ENCODE assay signal across 12 mouse cellular contexts in the genomic region with DNA sequence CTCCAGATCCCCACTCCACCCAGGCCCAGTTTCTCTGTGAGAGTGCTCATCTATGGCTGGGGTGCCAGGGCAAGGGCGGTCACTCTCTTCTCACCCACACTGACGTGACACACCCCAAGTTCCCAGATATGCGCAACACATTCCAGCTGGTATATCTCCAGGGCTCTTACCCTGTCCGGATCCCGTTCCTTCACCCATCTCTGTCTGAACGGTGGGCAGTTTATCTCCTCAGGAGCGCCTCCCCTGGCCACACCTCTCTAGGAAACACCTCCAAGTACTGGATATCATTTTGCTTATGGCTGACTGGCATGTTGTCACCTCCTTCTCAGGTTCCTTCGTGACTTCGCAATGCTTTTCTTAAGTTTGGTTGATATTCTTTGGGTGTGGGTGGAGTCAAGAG. TPM values are rescaled to one million over a fixed set of nuclear protein-coding genes. Genes with fewer than 3 reads are reported as not detected.
DNase-seq lines count a peak whose midpoint lies in the region; ATAC-seq and TF ChIP-seq lines count a peak whose summit lies in the region.
"Had no signal": no experiment of that assay in that cellular context is flagged by ENCODE, and none has a peak within 500 bp of the region (broad histone marks: within the 10 kb centered on the region; RNA-seq: fewer than 3 reads in every experiment).

No protein-coding gene starts in this region.

- no peak overlapping the region for H3K27ac ChIP-seq in heart, embryonic 13.5 days (replicated peaks)
- no peak overlapping the region for H3K27ac ChIP-seq in liver, postnatal 0 days (ENCODE audit: low read depth)
- no peak overlapping the region for H3K27ac ChIP-seq in hindbrain, embryonic 16.5 days (ENCODE audit: low read depth, low read length)
- no peak overlapping the region for H3K27ac ChIP-seq in liver, embryonic 16.5 days (ENCODE audit: low read length)

- intact Hi-C loops in heart, postnatal 14 days (cut with DNase I), result no loop called here

- no peaks in the 10 kb centered on the region for H3K36me3 ChIP-seq in heart, embryonic 13.5 days
- no peaks in the 10 kb centered on the region for H3K36me3 ChIP-seq in liver, postnatal 0 days (replicated peaks; ENCODE audit: insufficient read depth, low read length)
- H3K36me3 ChIP-seq in hindbrain, embryonic 16.5 days (ENCODE audit: control insufficient read depth, insufficient read depth, low read length), result no peaks in the 10 kb centered on the region
- H3K36me3 ChIP-seq in liver, embryonic 16.5 days (ENCODE audit: control insufficient read depth, insufficient read depth), result no peaks in the 10 kb centered on the region

- H3K4me1 ChIP-seq in heart, embryonic 13.5 days, result peaks cover 54% of the 10 kb centered on the region
- peaks cover 43% of the 10 kb centered on the region for H3K4me1 ChIP-seq in liver, postnatal 0 days (ENCODE audit: insufficient read depth)
- peaks cover 4% of the 10 kb centered on the region; the same call in 1 of the 2 replicates for H3K4me1 ChIP-seq in hindbrain, embryonic 16.5 days (ENCODE audit: control insufficient read depth, insufficient read depth, low read depth, low read length)
- H3K4me1 ChIP-seq in liver, embryonic 16.5 days (ENCODE audit: control insufficient read depth, low read depth, low read length), result peaks cover 60% of the 10 kb centered on the region

- H3K27me3 ChIP-seq in heart, embryonic 13.5 days (replicated peaks), result no peaks in the 10 kb centered on the region
- H3K27me3 ChIP-seq in liver, postnatal 0 days (ENCODE audit: insufficient read depth, low read length), result no peaks in the 10 kb centered on the region
- no peaks in the 10 kb centered on the region for H3K27me3 ChIP-seq in hindbrain, embryonic 16.5 days (replicated peaks; ENCODE audit: control insufficient read depth, insufficient read depth, low read length)
- no peaks in the 10 kb centered on the region for H3K27me3 ChIP-seq in liver, embryonic 16.5 days (ENCODE audit: control insufficient read depth, insufficient read depth, low read depth, low read length)
- H3K27me3 ChIP-seq: megakaryocyte, embryonic 14.5 days had no signal

- no peak for TF ChIP-seq EP300 in liver, postnatal 0 days (IDR thresholded peaks at IDR 0.05; ENCODE audit: low read depth)

- no peak for ATAC-seq in heart, embryonic 13.5 days (ENCODE audit: extremely low read depth, insufficient number of reproducible peaks, low FRiP score, low TSS enrichment)
- ATAC-seq in liver, postnatal 0 days, result no peak
- ATAC-seq in hindbrain, embryonic 16.5 days, result no peak
- no peak for ATAC-seq in liver, embryonic 16.5 days (ENCODE audit: low read depth)

- TF ChIP-seq CTCF in liver, postnatal 0 days (IDR thresholded peaks at IDR 0.05; ENCODE audit: low read depth), result no peak

- no peak for DNase-seq in heart, postnatal 14 days
- DNase-seq in liver, result peak; percentile 51
- no peak for DNase-seq in liver, postnatal 0 days
- DNase-seq in natural killer cell, adult 2 months (ENCODE audit: low spot score in 2 of 2), result no peak
- DNase-seq in cerebellum, adult 8-10 months, result no peak
- DNase-seq: kidney, adult 11 months; thymus, postnatal 14 days had no signal

- 13% methylated on average over 9 of the region's 9 CpGs for WGBS in heart, embryonic 13.5 days
- WGBS in liver, postnatal 0 days (ENCODE audit: insufficient replicate concordance), result 70% methylated on average over 9 of the region's 9 CpGs
- WGBS in hindbrain, embryonic 16.5 days, result 26% methylated on average over 9 of the region's 9 CpGs
- 54% methylated on average over 9 of the region's 9 CpGs for WGBS in liver, embryonic 16.5 days (ENCODE audit: insufficient replicate concordance)

- H3K9ac ChIP-seq in heart, embryonic 13.5 days, result no peak overlapping the region; the same call in 1 of the 2 replicates
- no peak overlapping the region for H3K9ac ChIP-seq in liver, postnatal 0 days (replicated peaks)
- H3K9ac ChIP-seq in hindbrain, embryonic 16.5 days (ENCODE audit: low read depth, low read length), result no peak overlapping the region
- H3K9ac ChIP-seq in liver, embryonic 16.5 days (ENCODE audit: low read depth, low read length), result no peak overlapping the region

- H3K9me3 ChIP-seq in heart, embryonic 13.5 days, result no peaks in the 10 kb centered on the region
- no peaks in the 10 kb centered on the region for H3K9me3 ChIP-seq in liver, postnatal 0 days (ENCODE audit: low read length)
- H3K9me3 ChIP-seq in hindbrain, embryonic 16.5 days (ENCODE audit: control insufficient read depth, low read length), result no peaks in the 10 kb centered on the region
- no peaks in the 10 kb centered on the region for H3K9me3 ChIP-seq in liver, embryonic 16.5 days (replicated peaks; ENCODE audit: control insufficient read depth, low read length)
- H3K9me3 ChIP-seq: G1E; megakaryocyte, embryonic 14.5 days had no signal

- H3K4me2 ChIP-seq in heart, embryonic 13.5 days, result peak overlapping the region; percentile 51
- H3K4me2 ChIP-seq in liver, postnatal 0 days (ENCODE audit: low read depth, low read length), result no peak overlapping the region
- H3K4me2 ChIP-seq in hindbrain, embryonic 16.5 days (ENCODE audit: low read length), result peak overlapping the region; percentile 3; the same call in 1 of the 2 replicates
- H3K4me2 ChIP-seq in liver, embryonic 16.5 days (ENCODE audit: low read depth, low read length), result peak overlapping the region; percentile 21

- H3K4me3 ChIP-seq in heart, embryonic 13.5 days, result peak overlapping the region; percentile 14
- H3K4me3 ChIP-seq in liver, postnatal 0 days (ENCODE audit: low read depth, low read length), result no peak overlapping the region
- no peak overlapping the region for H3K4me3 ChIP-seq in hindbrain, embryonic 16.5 days (ENCODE audit: low read length)
- no peak overlapping the region for H3K4me3 ChIP-seq in liver, embryonic 16.5 days (ENCODE audit: low read depth, low read length)
- H3K4me3 ChIP-seq: megakaryocyte, embryonic 14.5 days had no signal

RNA-seq across cellular contexts. Expression of a gene that starts 4.9 kb away (rescaled TPM):
- polyA plus RNA-seq in heart, embryonic 13.5 days (2015; fragmentation: Nextera tagmentation; extraction: Ambion mirVana), result 22.2 and 25.2 TPM in 2 replicates
- 100 to 1,000 TPM in 1 of 2 experiments, 10 to 100 TPM in 1; 97.2 to 101 TPM for total RNA-seq in heart, postnatal 14 days (2021)
- 17.2 and 18.6 TPM in 2 replicates for polyA plus RNA-seq in liver, postnatal 0 days (2015; fragmentation: Nextera tagmentation; extraction: Ambion mirVana)
- polyA plus RNA-seq in hindbrain, embryonic 16.5 days (2015; fragmentation: Nextera tagmentation; extraction: Ambion mirVana), result 15.6 and 30.9 TPM in 2 replicates
- polyA plus RNA-seq in liver, embryonic 16.5 days (2015; fragmentation: Nextera tagmentation; extraction: Ambion mirVana), result 2.2 and 3.1 TPM in 2 replicates

RNA-seq across cellular contexts. Expression of a gene that starts 5.0 kb away (rescaled TPM):
- polyA plus RNA-seq in heart, embryonic 13.5 days (2015; fragmentation: Nextera tagmentation; extraction: Ambion mirVana), result 265 and 277 TPM in 2 replicates
- total RNA-seq in heart, postnatal 14 days (2021), result 100 to 1,000 TPM; 234 to 282 TPM
- 154 and 172 TPM in 2 replicates for polyA plus RNA-seq in liver, postnatal 0 days (2015; fragmentation: Nextera tagmentation; extraction: Ambion mirVana)
- polyA plus RNA-seq in hindbrain, embryonic 16.5 days (2015; fragmentation: Nextera tagmentation; extraction: Ambion mirVana), result 448 and 480 TPM in 2 replicates
- polyA plus RNA-seq in liver, embryonic 16.5 days (2015; fragmentation: Nextera tagmentation; extraction: Ambion mirVana), result 165 and 182 TPM in 2 replicates

RNA-seq across cellular contexts. Expression of a gene that starts 22.8 kb away (rescaled TPM):
- 1.1 and 2.9 TPM in 2 replicates for polyA plus RNA-seq in heart, embryonic 13.5 days (2015; fragmentation: Nextera tagmentation; extraction: Ambion mirVana)
- 1 to 10 TPM; 7.4 to 8.7 TPM for total RNA-seq in heart, postnatal 14 days (2021)
- 0.68 and 0.89 TPM in 2 replicates for polyA plus RNA-seq in liver, postnatal 0 days (2015; fragmentation: Nextera tagmentation; extraction: Ambion mirVana)
- 2.2 and 3.4 TPM in 2 replicates for polyA plus RNA-seq in hindbrain, embryonic 16.5 days (2015; fragmentation: Nextera tagmentation; extraction: Ambion mirVana)
- 0.50 and 0.61 TPM in 2 replicates for polyA plus RNA-seq in liver, embryonic 16.5 days (2015; fragmentation: Nextera tagmentation; extraction: Ambion mirVana)
- total RNA-seq: G1E had no signal
- polyA plus RNA-seq: G1E had no signal

RNA-seq across cellular contexts. Expression of a gene that starts 41.4 kb away (rescaled TPM):
- 12.8 and 13.0 TPM in 2 replicates for polyA plus RNA-seq in heart, embryonic 13.5 days (2015; fragmentation: Nextera tagmentation; extraction: Ambion mirVana)
- total RNA-seq in heart, postnatal 14 days (2021), result 1 to 10 TPM; 3.4 to 4.3 TPM
- 5.0 and 5.1 TPM in 2 replicates for polyA plus RNA-seq in liver, postnatal 0 days (2015; fragmentation: Nextera tagmentation; extraction: Ambion mirVana)
- 33.2 and 39.1 TPM in 2 replicates for polyA plus RNA-seq in hindbrain, embryonic 16.5 days (2015; fragmentation: Nextera tagmentation; extraction: Ambion mirVana)
- polyA plus RNA-seq in liver, embryonic 16.5 days (2015; fragmentation: Nextera tagmentation; extraction: Ambion mirVana), result 7.9 and 8.6 TPM in 2 replicates
